Mouse (Mus musculus) lung, embryonic 15.5 days (tissue): ENCODE data around the gene Cadm4. TPM values are rescaled to one million over a fixed set of nuclear protein-coding genes. Genes with fewer than 3 reads are reported as not detected.

ENCODE experiments used
- ATAC-seq: fragments of 200-750 bp; cut with Nextera tagmentation; 2 replicates; pipeline ENCODE4 v1.8.0; 2017; ENCODE audit warnings: moderate number of reproducible peaks, borderline replicate concordance; ENCODE audit not compliant: low FRiP score, low TSS enrichment; ENCODE audit errors: extremely low read depth
- H3K27ac ChIP-seq: fragments of 300-500 bp; sonication (generic); 2 replicates; pipeline ENCODE4 v1.5.1; 2015; ENCODE audit warnings: moderate library complexity, mild to moderate bottlenecking, inconsistent platforms
- H3K27me3 ChIP-seq: fragments of 300-500 bp; sonication (generic); 2 replicates; pipeline ENCODE4 v1.6.1; 2015; ENCODE audit warnings: inconsistent platforms
- H3K36me3 ChIP-seq: fragments of 300-500 bp; sonication (generic); 2 replicates; pipeline ENCODE4 v1.6.1; 2015; ENCODE audit warnings: inconsistent platforms
- H3K4me1 ChIP-seq: fragments of 300-500 bp; sonication (generic); 2 replicates; pipeline ENCODE4 v1.6.1; 2015; ENCODE audit warnings: inconsistent platforms
- H3K4me2 ChIP-seq: fragments of 300-500 bp; sonication (generic); 2 replicates; pipeline ENCODE4 v1.6.1; 2015; ENCODE audit warnings: inconsistent platforms, mild to moderate bottlenecking, moderate library complexity
- H3K4me3 ChIP-seq: fragments of 300-500 bp; sonication (generic); 2 replicates; pipeline ENCODE4 v1.5.1; 2015; ENCODE audit warnings: mild to moderate bottlenecking, inconsistent platforms
- H3K9ac ChIP-seq: fragments of 300-500 bp; sonication (generic); 2 replicates; pipeline ENCODE4 v1.6.1; 2015; ENCODE audit warnings: inconsistent platforms
- H3K9me3 ChIP-seq: fragments of 300-500 bp; sonication (generic); 2 replicates; pipeline ENCODE4 v1.6.1; 2016; ENCODE audit warnings: inconsistent platforms
- WGBS: fragments of 180-500 bp; shearing (Covaris S2); methylation state at CpG from one replicate; pipeline ENCODE4 v1.1.7; 2015; 5-methylcytosine and 5-hydroxymethylcytosine counted together
- polyA plus RNA-seq: library from polyadenylated mRNA; unstranded; fragments of >200 nt; fragmentation: Nextera tagmentation; extraction: Ambion mirVana; gene quantifications from 2 replicates; pipeline ENCODE4 v1.2.1, GENCODE M21; 2015

Gene Cadm4
- polyA plus RNA-seq, 1 experiment from 2014 or later, result 3.5 TPM

DNA sequence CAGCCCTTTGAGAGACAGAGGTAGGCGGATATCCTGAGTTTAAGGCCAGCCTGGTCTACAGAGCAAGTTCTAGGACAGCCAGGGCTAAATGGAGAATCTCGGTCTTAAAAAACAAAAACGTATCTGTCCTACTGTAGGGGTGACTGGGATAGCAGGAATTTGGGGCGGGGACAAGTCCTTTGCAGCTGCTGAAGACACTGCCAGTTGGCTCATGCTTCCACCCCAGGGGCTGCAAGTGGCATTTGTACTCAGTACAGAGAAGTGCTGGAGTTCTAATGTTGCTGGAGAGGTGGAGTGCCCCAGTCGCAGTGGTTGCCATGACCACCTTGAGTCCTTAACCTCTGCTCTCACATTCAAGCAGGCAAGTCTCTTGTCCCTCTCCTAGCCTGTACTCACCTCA is 41.0 kb downstream of the Cadm4 start:
- Histone ChIP-seq H3K36me3 (no peaks in the 10 kb centered on the region), H3K4me2 (no peak overlapping the region), H3K9ac (no peak overlapping the region), H3K4me3 (no peak overlapping the region), H3K4me1 (no peaks in the 10 kb centered on the region), H3K9me3 (no peaks in the 10 kb centered on the region), H3K27ac (no peak overlapping the region), H3K27me3 (no peaks in the 10 kb centered on the region)
- 48% methylated on average over 5 of the region's 5 CpGs for WGBS
- ATAC-seq, result no peak

DNA sequence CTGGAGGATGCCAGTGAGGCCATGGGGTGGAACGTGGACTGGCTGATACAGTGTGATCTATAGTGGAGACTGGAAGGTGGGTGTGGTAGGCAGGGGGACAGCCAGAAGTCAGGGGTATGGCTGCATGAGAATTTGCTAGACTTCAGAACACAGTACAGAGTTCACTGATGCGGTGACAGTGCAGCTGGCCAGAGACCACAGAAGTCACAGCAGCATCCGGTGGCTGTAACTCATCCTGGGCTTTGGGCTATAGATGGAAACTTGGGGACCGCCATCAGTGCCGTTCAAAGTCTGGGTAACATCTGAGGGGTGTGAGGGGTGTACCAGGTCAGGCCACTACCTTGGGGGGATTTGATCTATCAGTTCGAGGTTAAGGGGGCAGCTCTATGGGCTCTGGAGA is 41.9 kb downstream of the Cadm4 start:
- 83% methylated on average over 6 of the region's 6 CpGs for WGBS
- no peaks in the 10 kb centered on the region for H3K36me3 ChIP-seq
- no peak overlapping the region for H3K4me2 ChIP-seq
- no peaks in the 10 kb centered on the region for H3K27me3 ChIP-seq
- H3K27ac ChIP-seq, result no peak overlapping the region
- no peak for ATAC-seq
- H3K9ac ChIP-seq, result no peak overlapping the region
- no peak overlapping the region for H3K4me3 ChIP-seq
- H3K9me3 ChIP-seq, result no peaks in the 10 kb centered on the region
- no peaks in the 10 kb centered on the region for H3K4me1 ChIP-seq

DNA sequence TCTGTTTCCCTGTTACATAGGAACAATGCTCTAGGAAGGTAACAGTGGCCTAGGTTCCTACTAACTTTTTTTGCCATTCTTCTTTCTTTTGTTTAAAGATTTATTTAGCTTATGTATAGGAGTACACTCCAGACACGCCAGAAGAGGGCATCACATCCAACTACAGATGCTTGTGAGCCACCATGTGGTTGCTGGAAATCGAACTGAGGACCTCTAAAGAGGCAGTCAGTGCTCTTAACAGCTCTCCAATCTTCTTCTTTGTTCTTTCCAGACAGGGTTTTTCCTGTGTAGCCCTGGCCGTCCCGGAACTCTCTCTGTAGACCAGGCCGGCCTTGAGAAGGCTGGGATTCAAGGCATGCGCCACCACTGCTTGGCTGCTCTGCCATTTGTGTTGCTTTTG is 43.2 kb downstream of the Cadm4 start:
- Histone ChIP-seq H3K36me3 (no peaks in the 10 kb centered on the region), H3K27ac (no peak overlapping the region), H3K4me2 (no peak overlapping the region), H3K9me3 (no peaks in the 10 kb centered on the region), H3K4me3 (no peak overlapping the region), H3K27me3 (no peaks in the 10 kb centered on the region), H3K4me1 (peaks cover 8% of the 10 kb centered on the region), H3K9ac (no peak overlapping the region)
- 71% methylated on average over 6 of the region's 6 CpGs for WGBS
- no peak for ATAC-seq

- Histone ChIP-seq H3K4me2 (no peak overlapping the region), H3K27ac (no peak overlapping the region), H3K4me3 (no peak overlapping the region), H3K9me3 (no peaks in the 10 kb centered on the region), H3K36me3 (no peaks in the 10 kb centered on the region), H3K27me3 (no peaks in the 10 kb centered on the region), H3K9ac (no peak overlapping the region), H3K4me1 (peaks cover 8% of the 10 kb centered on the region)
- WGBS, result 80% methylated on average over 12 of the region's 12 CpGs
- no peak for ATAC-seq
These were observed 44.0 kb downstream of the Cadm4 start for GRCm38 (mm10) chr7:24525686-24526420.

DNA sequence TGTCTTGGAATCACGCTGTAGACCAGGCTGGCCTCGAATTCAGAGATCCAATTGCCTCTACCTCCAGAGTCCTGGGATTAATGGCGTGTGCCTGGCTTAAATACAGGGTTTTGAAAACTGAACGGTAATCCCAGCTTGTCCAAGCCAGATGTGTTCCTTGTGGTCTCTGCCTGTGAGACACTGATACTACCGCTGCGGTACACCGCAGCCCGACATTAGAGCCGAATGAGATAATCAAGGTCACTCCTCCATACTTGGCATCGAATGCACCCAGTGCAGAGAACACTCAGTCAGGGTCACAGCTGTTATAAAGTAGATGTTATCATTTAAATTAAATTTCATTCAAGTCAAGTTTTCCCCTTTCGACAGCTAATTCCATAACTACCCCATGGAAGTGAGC is 47.0 kb downstream of the Cadm4 start:
- WGBS, result 87% methylated on average over 11 of the region's 11 CpGs
- Histone ChIP-seq H3K4me3 (no peak overlapping the region), H3K9ac (no peak overlapping the region), H3K36me3 (peaks cover 8% of the 10 kb centered on the region), H3K4me2 (0 out of 2 replicates have a peak overlapping the region, but pooled peaks have one; percentile 72), H3K4me1 (peaks cover 24% of the 10 kb centered on the region), H3K9me3 (no peaks in the 10 kb centered on the region), H3K27ac (no peak overlapping the region), H3K27me3 (no peaks in the 10 kb centered on the region)
- no peak for ATAC-seq

DNA sequence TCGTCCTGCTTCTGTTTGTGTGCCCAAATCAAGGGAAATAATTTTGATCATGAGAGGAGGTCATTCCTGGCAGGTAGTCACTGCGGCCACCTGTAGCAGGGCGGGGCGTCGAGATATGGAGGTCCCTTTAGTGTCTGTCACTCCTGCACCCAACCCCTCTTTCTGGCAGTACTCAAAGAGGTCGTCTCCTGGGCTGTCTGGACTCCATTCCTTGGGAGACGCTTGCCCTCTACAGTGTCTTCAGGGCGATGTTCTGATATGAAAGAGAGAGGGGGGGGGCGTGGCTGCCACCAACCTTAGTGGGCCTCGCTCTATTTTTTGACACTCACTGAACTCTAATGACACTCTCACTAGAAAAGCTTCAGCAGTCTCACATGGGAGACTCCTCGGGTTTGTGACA is 47.8 kb downstream of the Cadm4 start:
- Histone ChIP-seq H3K4me2 (peak overlapping the region; percentile 72), H3K36me3 (peaks cover 16% of the 10 kb centered on the region), H3K4me1 (peaks cover 24% of the 10 kb centered on the region), H3K9ac (peak overlapping the region; percentile 58), H3K27ac (no peak overlapping the region), H3K27me3 (no peaks in the 10 kb centered on the region), H3K4me3 (peak overlapping the region; percentile 58), H3K9me3 (no peaks in the 10 kb centered on the region)
- WGBS, result 50% methylated on average over 11 of the region's 11 CpGs
- ATAC-seq, result no peak

- ATAC-seq, result peak; percentile 94
- Histone ChIP-seq H3K9me3 (no peaks in the 10 kb centered on the region), H3K36me3 (peaks cover 21% of the 10 kb centered on the region), H3K4me2 (peak within 1 kb of the TSS; percentile 93), H3K27me3 (no peaks in the 10 kb centered on the region), H3K4me3 (peak within 1 kb of the TSS; percentile 58), H3K4me1 (peaks cover 24% of the 10 kb centered on the region), H3K27ac (peak within 1 kb of the TSS; percentile 84), H3K9ac (peak within 1 kb of the TSS; percentile 82)
- WGBS, result under 1% methylated on average over 44 of the region's 44 CpGs
These were observed 48.5 kb downstream of the Cadm4 start, which contains the start of gene Irgq for GRCm38 (mm10) chr7:24530062-24530931. TSS of gene Irgq (plus strand) at chr7:24530689.

DNA sequence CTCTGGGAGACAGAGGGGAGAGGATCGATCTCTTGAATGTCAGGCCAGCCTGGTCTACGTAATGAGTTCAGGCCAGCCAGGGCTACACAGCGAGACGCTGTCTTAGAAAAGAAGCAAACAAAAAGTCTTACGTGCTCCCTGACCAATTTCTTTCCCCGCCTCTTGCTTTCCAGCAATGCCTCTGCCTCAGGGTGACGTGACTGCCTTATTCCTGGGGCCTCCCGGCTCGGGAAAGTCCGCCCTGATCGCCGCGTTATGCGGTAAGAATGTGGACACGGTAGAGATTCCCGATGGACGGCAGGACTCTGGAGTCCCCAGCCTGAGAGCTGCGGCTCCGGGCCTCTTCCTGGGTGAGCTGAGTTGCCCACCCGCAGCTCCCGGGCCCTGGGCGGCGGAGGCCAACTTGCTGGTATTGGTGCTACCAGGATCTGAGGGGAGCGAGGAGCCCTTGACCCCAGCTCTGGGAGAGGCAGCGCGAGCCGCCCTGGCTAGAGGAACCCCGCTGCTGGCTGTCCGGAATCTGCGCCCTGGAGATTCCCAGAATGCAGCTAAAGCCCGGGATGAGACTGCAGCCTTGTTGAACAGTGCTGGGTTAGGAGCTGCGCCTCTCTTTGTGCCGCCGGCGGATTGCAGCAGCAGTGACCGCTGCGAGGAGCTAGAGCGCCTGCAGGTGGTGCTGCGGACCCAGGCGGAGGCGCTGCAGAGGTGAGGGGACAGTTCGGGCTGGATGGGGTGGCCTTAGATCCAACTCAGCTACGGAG is 49.6 kb downstream of the Cadm4 start:
- H3K4me1 ChIP-seq, result peaks cover 24% of the 10 kb centered on the region
- peak; percentile 60; the same call in 1 of the 2 replicates for ATAC-seq
- peaks cover 27% of the 10 kb centered on the region for H3K36me3 ChIP-seq
- WGBS, result under 1% methylated on average over 43 of the region's 43 CpGs
- H3K9me3 ChIP-seq, result no peaks in the 10 kb centered on the region
- H3K4me3 ChIP-seq, result peak overlapping the region; percentile 58
- H3K27ac ChIP-seq, result peak overlapping the region; percentile 82
- H3K27me3 ChIP-seq, result no peaks in the 10 kb centered on the region
- H3K9ac ChIP-seq, result peak overlapping the region; percentile 82
- peak overlapping the region; percentile 93 for H3K4me2 ChIP-seq

DNA sequence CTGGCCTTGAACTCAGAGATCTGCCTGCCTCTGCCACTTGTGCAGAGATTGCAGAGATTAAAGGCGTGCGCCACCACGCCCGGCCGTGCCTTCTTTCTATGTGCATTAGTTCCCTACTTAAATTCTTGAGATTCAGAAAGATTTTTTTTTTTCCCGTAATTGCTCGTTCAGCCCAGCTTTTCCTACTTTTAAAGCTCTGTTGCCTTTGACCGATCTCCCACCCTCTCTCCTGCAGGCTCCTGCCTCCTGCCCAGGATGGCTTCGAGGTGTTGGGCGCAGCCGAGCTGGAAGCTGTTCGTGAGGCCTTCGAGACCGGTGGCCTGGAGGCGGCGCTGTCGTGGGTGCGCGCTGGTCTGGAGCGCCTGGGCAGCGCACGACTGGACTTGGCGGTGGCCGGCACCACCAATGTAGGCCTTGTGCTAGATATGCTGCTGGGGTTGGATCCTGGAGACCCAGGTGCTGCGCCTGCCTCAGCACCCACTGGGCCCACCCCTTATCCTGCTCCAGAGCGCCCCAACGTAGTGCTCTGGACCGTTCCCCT is 51.3 kb downstream of the Cadm4 start:
- no peak overlapping the region for H3K27ac ChIP-seq
- H3K4me2 ChIP-seq, result no peak overlapping the region
- peaks cover 28% of the 10 kb centered on the region for H3K36me3 ChIP-seq
- H3K9ac ChIP-seq, result no peak overlapping the region
- ATAC-seq, result no peak
- no peaks in the 10 kb centered on the region for H3K27me3 ChIP-seq
- WGBS, result 83% methylated on average over 28 of the region's 28 CpGs
- peaks cover 24% of the 10 kb centered on the region for H3K4me1 ChIP-seq
- H3K4me3 ChIP-seq, result no peak overlapping the region
- H3K9me3 ChIP-seq, result no peaks in the 10 kb centered on the region

GRCm38 (mm10) chr7:24533806-24534205 is 52.0 kb downstream of the Cadm4 start:
- Histone ChIP-seq H3K9ac (no peak overlapping the region), H3K9me3 (no peaks in the 10 kb centered on the region), H3K27ac (no peak overlapping the region), H3K4me2 (no peak overlapping the region), H3K36me3 (peaks cover 28% of the 10 kb centered on the region), H3K4me1 (peaks cover 24% of the 10 kb centered on the region), H3K4me3 (no peak overlapping the region), H3K27me3 (no peaks in the 10 kb centered on the region)
- no peak for ATAC-seq
- 57% methylated on average over 42 of the region's 42 CpGs for WGBS

- Histone ChIP-seq H3K9me3 (no peaks in the 10 kb centered on the region), H3K27ac (no peak overlapping the region), H3K27me3 (no peaks in the 10 kb centered on the region), H3K36me3 (peaks cover 28% of the 10 kb centered on the region), H3K4me3 (no peak overlapping the region), H3K4me1 (peaks cover 20% of the 10 kb centered on the region), H3K4me2 (no peak overlapping the region), H3K9ac (no peak overlapping the region)
- 50% methylated on average over 19 of the region's 19 CpGs for WGBS
- ATAC-seq, result no peak
These were observed 52.5 kb downstream of the Cadm4 start for GRCm38 (mm10) chr7:24534301-24534700.
